Mouse (Mus musculus) mouse embryonic stem cell (cell line): ENCODE measurements at regions not wholly inside any gene's neighbourhood (a gene's known extent, or its start where the extent isn't known, plus 50 kb on each side); places are given as distances from the start of the nearest gene placed in this dataset.

Experiments
- in situ Hi-C, 2 experiments: fragments of 300-500 bp; cut with MboI; formaldehyde crosslinking; loops; 1 replicate in 1 of 2; 3 replicates in 1 of 2; pipeline ENCODE4 v1.14.3; 2019 to 2020; ENCODE audit warnings: low sequenced_read_pairs in 2 of 2, low pct_unique_long_range_greater_than_20kb in 1 of 2, mixed read lengths in 1 of 2; ENCODE audit not compliant: unreplicated experiment in 1 of 2

DNA sequence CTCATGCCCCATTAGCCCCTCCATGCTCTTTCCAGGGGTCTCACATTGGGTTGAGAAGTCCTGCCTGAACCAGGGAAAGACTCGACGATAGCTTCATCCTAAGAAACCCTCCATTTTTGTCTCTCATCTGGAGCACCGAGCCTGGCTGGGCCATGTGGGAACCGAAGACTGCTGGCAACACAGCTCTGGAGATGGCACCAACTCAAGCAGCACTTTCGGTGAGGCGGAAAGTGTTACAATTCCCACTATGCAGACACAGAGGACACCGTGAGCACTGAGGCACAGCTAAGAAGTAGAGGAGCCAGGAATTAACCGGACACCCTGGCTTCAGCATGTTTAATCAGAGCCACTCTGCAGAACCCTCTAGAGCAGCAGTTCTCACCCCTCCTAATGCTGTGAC is 153.8 kb downstream of the Fgf18 start:
- in situ Hi-C loops = no loop called here

- in situ Hi-C loops = no loop called here
Measured at GRCm38 (mm10) chr11:32991036-32991616, 156.1 kb downstream of the Fgf18 start.

DNA sequence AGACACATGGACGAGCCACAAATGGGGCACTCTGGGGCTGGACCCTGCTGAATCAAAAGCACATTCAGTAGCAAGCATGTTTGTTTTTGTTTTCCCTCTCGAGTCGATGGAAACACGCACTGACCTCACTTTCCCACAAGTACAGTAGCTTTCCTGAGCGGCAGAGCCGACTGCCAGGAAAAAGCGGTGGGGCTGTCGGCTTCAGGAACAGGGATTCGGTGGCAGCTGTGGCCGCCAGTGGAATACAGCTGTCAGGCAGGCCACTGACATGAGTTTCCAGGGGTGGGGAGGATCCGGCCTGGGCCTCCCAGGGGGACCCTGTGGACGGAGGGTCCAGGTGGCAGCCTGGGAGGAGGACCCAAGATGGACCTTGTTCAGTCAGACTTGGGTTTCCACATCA is 157.0 kb downstream of the Fgf18 start:
- in situ Hi-C loops = no loop called here

- in situ Hi-C loops = no loop called here
Measured at GRCm38 (mm10) chr11:32978899-32979298, 154.5 kb upstream of the Smim23 start.

GRCm38 (mm10) chr11:32976572-32976971 is 152.2 kb upstream of the Smim23 start:
- in situ Hi-C loops = no loop called here

DNA sequence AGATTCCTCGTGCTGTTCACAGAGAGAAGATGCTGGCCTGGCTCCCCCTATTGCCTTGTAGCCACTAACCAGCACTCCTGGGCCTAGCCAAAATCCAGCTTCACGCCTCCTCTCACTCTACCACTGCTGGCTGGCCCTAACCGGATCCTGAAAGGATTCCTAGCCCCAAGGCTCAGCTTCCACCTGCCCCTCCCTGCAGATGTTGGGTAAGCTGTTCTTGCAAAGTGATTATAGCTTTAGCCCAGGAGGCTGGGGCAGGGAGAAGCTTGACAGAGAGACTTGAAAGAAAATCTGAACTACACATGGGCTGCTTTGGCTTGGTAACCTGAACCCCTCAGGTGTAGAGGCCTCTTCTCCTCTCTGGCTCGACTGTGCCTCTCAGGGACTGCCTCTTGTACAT is 149.0 kb upstream of the Smim23 start:
- in situ Hi-C loops = loop anchor here in 1 of 2 experiments (25.0 kb wide), 1 partner anchor 164 kb away; the partner anchor contains the start of gene Fgf18

GRCm38 (mm10) chr11:32965418-32965817 is 141.0 kb upstream of the Smim23 start:
- in situ Hi-C loops = loop anchor here in 1 of 2 experiments (25.0 kb wide), 1 partner anchor 172 kb away; the partner anchor contains the start of gene Fgf18

- in situ Hi-C loops = loop anchor here (5.0 to 25.0 kb wide), 2 partner anchors 174 kb away; partner anchors contain the start of gene Fgf18 (in 1 of the 2)
Measured at GRCm38 (mm10) chr11:32963625-32964293, 139.4 kb upstream of the Smim23 start.

DNA sequence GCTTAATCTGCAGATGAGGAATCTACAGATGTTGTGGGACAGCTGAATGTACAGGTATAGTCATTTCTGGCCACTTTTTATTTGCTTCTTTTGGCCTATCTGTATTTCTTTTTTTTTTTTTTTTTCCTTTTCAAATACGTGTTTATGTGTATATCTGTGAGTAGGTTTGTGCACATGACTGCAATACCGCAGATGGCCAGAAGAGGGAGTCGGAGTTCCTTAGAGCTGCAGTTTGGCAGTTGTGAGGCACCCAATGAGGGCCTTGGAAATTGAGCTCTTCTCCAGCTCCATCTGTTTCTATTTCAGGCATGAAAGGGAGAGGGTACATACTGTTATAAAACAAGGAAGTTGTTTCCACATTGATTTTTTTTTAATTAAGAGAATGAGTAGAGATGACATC is 137.2 kb upstream of the Smim23 start:
- in situ Hi-C loops = loop anchor here (5.0 to 25.0 kb wide), 2 partner anchors 176 kb away; partner anchors contain the start of gene Fgf18 (in 1 of the 2)

DNA sequence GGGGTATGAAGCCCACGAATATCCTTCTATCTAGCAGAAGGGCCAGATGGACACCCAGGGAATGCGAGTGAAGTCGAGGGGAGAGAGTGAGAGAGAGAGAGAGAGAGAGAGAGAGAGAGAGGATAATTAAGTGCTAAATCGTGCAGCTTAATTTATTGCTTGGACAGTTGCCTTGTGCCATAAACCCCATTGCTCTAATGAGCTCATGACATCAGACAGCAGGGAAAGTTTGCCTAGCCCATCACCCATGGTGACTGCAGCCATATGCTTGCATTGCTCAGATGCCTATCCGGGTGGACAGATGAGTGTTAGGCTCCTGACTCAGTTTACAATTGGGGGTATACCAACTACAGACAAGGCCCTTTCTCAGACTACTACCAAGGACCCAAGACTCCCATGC is 134.6 kb upstream of the Smim23 start:
- in situ Hi-C loops = loop anchor here in 1 of 2 experiments (25.0 kb wide), 1 partner anchor 178 kb away; the partner anchor contains the start of gene Fgf18

DNA sequence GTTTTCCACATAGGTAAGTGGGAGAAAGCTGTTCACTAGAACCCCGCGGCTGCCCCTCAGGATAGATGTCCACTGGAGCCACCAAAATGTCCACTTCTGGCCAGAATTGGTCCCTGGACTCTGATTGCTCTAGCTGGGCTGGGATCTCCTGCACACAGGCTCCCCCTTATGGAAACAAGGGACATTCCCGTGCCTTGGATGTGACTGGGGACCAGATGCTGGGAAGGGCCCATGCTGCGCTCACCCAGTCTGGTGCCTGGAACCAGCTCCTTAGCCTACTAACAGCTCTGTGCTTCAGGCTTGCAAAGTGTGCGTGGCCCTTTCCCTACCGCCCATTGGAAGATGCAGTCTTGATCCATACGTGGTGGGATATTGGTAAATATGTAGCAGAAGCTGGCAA is 132.6 kb upstream of the Smim23 start:
- in situ Hi-C loops = loop anchor here in 1 of 2 experiments (25.0 kb wide), 1 partner anchor 180 kb away; the partner anchor contains the start of gene Fgf18

DNA sequence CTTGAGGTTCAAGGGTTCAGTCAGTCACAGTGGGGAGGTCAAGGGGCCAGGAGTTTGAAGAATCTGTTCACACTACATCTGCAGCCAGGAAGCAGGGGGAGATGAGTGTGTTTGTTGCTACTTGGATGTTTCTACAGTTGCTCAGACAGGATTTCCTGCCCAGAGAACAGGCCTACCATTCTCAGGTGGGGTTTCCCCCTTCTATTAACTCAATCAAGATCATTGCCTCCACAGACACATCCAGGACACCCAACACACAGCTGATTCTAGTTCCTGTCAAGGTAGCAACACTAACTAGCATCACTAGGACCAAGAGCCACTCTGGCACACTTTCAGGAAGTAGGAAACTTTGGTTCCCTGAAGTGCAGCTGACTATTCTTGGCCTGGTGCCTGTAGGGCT is 127.9 kb upstream of the Smim23 start:
- in situ Hi-C loops = loop anchor here in 1 of 2 experiments (25.0 kb wide), 1 partner anchor 185 kb away; the partner anchor contains the start of gene Fgf18

DNA sequence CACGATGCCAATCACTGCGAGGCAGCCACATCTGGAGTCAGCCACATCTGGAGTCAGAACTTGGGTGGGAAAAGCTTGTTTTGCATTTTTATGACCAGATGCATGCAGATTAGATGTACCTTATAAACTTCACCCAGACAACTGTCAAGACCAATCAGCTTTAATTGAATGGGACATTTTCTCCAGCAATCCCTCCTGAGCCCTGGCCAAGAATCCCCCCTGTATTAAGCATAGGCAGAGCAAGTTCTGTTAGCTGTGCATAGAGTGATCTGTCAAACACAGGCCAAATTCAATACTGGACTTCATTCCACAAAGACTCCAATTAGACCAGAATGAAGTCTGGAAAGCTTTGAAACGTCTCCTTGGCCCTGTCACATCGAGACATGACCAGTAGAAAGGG is 123.7 kb upstream of the Smim23 start:
- in situ Hi-C loops = no loop called here

DNA sequence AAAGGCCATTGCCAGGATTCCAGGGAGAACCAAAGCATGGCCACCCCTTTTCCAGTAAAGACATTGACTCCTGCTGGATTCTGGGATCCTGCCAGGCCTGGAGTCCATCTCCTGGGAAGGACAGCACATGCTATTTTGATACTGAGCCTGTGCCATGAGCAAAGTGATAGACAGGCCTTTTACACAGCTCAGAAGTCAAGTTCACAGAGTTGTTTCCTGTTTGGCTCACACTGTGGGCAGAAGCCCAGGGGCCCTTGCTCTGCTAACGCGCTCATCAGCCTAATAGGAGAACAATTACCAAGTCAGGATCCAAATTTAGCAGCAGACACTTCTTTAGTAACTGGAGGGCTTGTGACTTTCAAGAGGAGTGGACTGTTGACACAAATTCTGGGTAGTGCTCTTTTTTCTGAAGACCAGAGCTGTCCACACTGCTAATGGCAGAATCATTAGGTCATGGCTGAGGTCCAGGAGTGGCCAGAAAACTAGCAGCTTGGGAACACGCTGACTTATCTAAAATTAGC is 122.1 kb upstream of the Smim23 start:
- in situ Hi-C loops = no loop called here

- in situ Hi-C loops = no loop called here
Measured at GRCm38 (mm10) chr11:32945071-32945470, 120.7 kb upstream of the Smim23 start.

GRCm38 (mm10) chr11:32941331-32942009 is 117.1 kb upstream of the Smim23 start:
- in situ Hi-C loops = no loop called here

DNA sequence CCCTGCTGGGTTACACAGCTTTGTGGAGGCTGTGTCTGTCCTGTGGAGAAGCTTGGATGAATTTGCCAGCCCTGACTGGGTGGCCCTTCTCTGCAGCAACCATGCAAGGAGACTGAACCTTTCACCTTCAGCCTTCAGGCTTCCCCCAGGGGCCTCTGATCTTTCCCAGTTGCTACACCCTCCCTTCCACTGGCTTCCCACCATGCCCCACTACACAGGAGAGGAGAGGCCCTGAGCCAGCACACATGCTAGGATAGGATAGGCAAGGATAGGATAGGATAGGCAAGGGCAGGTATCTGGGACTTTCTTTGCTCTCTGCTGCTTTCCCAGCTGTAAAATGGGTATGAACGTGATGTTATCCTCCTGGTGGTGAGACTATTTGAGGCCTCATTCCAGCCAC is 114.7 kb upstream of the Smim23 start:
- in situ Hi-C loops = no loop called here

- in situ Hi-C loops = no loop called here
Measured at GRCm38 (mm10) chr11:32937167-32937566, 112.8 kb upstream of the Smim23 start.

DNA sequence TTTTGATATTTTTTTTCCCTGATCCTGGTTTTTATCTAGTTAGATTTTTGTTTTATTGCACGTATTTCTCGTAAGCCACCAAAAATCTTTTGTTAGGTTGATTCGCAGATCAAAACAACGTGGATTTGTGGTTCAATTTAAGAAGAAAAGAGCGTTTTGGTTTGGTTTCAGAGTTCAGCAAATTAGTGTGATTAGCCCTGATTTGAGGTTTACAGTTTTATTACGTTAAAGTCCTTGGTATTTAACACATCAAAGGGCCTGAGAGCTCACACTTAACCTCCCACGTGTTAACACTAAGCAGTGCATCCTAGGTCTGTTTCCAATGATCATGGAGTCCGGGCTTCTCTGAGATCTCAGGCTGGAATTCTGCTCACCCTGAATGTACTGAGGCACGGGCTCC is 107.5 kb upstream of the Smim23 start:
- in situ Hi-C loops = no loop called here
